Mouse (Mus musculus): ENCODE data around the gene Plpp2.

Gene Plpp2

GRCm38 (mm10) chr10:79528081-79528480 lies 5.5 kb downstream of the Plpp2 start:
- DNase-seq (ENCODE audit: low spot score in 2 of 2) = no peak

- no peak for DNase-seq (ENCODE audit: low spot score in 2 of 2)
Observed at GRCm38 (mm10) chr10:79527453-79527845, 6.1 kb downstream of the Plpp2 start.

GRCm38 (mm10) chr10:79526661-79527452 lies 6.7 kb downstream of the Plpp2 start:
- DNase-seq (ENCODE audit: low spot score in 2 of 2) = no peak

GRCm38 (mm10) chr10:79525456-79526325 lies 7.9 kb downstream of the Plpp2 start:
- DNase-seq (ENCODE audit: low spot score in 2 of 2) = no peak

- DNase-seq (ENCODE audit: low spot score in 2 of 2) = no peak
Observed at GRCm38 (mm10) chr10:79524433-79524832, 9.2 kb downstream of the Plpp2 start.

GRCm38 (mm10) chr10:79506709-79507108 lies 26.9 kb downstream of the Plpp2 start:
- no peak for DNase-seq (ENCODE audit: low spot score in 2 of 2)

GRCm38 (mm10) chr10:79502830-79503644 lies 30.6 kb downstream of the Plpp2 start:
- no peak for DNase-seq (ENCODE audit: low spot score in 2 of 2)

- no peak for DNase-seq (ENCODE audit: low spot score in 2 of 2)
Observed at GRCm38 (mm10) chr10:79496701-79497288, 36.8 kb downstream of the Plpp2 start.

- DNase-seq (ENCODE audit: low spot score in 2 of 2) = no peak
Observed at GRCm38 (mm10) chr10:79495886-79496285, 37.7 kb downstream of the Plpp2 start.

All from spleen, postnatal 14 days (tissue).